Mouse (Mus musculus) forebrain, embryonic 11.5 days (tissue): ENCODE measurements around the gene Isg20l2. TPM values are rescaled to one million over a fixed set of nuclear protein-coding genes. Genes with fewer than 3 reads are reported as not detected.

Experiments used
- ATAC-seq: fragments of 200-750 bp; cut with Nextera tagmentation; replicated peaks from 2 replicates; pipeline ENCODE4 v1.8.0; 2017; ENCODE audit warnings: moderate TSS enrichment; ENCODE audit not compliant: low FRiP score
- DNase-seq: peaks from one replicate; pipeline ENCODE4 v3.0.0-alpha.2; 2017; ENCODE audit warnings: low spot score
- H3K27ac ChIP-seq: fragments of 300-500 bp; sonication (generic); 2 replicates; pipeline ENCODE4 v1.5.1; 2014; ENCODE audit warnings: low read depth, low read length
- H3K27me3 ChIP-seq: fragments of 300-500 bp; sonication (generic); 2 replicates; pipeline ENCODE4 v1.6.1; 2014; ENCODE audit warnings: mild to moderate bottlenecking, low read length, mixed read lengths; ENCODE audit not compliant: control insufficient read depth, insufficient read depth
- H3K36me3 ChIP-seq: fragments of 300-500 bp; sonication (generic); 2 replicates; pipeline ENCODE4 v1.6.1; 2014; ENCODE audit warnings: mild to moderate bottlenecking, low read length, moderate library complexity, mixed read lengths; ENCODE audit not compliant: control insufficient read depth, insufficient read depth
- H3K4me1 ChIP-seq: fragments of 300-500 bp; sonication (generic); replicated peaks from 2 replicates; pipeline ENCODE4 v1.6.1; 2014; ENCODE audit warnings: low read length, mixed read lengths; ENCODE audit not compliant: control insufficient read depth, insufficient read depth
- H3K4me2 ChIP-seq: fragments of 300-500 bp; sonication (generic); 2 replicates; pipeline ENCODE4 v1.6.1; 2014; ENCODE audit warnings: low read depth, mild to moderate bottlenecking, low read length, moderate library complexity, mixed read lengths; ENCODE audit not compliant: severe bottlenecking
- H3K4me3 ChIP-seq: fragments of 300-500 bp; sonication (generic); 2 replicates; pipeline ENCODE4 v1.5.1; 2014; ENCODE audit warnings: low read depth, low read length
- H3K9ac ChIP-seq: fragments of 300-500 bp; sonication (generic); 2 replicates; pipeline ENCODE4 v1.6.1; 2014; ENCODE audit warnings: low read length
- H3K9me3 ChIP-seq: fragments of 300-500 bp; sonication (generic); 2 replicates; pipeline ENCODE4 v1.6.1; 2016; ENCODE audit warnings: low read length, mixed read lengths; ENCODE audit not compliant: control insufficient read depth
- WGBS: fragments of 180-500 bp; shearing (Covaris S2); extraction: QIAGEN DNeasy Blood & Tissue Kit; methylation state at CpG from one replicate; pipeline ENCODE4 v1.1.7; 2014; 5-methylcytosine and 5-hydroxymethylcytosine counted together
- polyA plus RNA-seq: library from polyadenylated mRNA; unstranded; fragments of >200 nt; fragmentation: Nextera tagmentation; extraction: Ambion mirVana; gene quantifications from 2 replicates; pipeline ENCODE4 v1.2.1, GENCODE M21; 2014

Gene Isg20l2
- polyA plus RNA-seq, 1 experiment from 2014 or later, result 73.9 TPM

GRCm38 (mm10) chr3:87981214-87981760, 51.2 kb downstream of the Isg20l2 start:
- 88% methylated on average over 6 of the region's 6 CpGs for WGBS
- Histone ChIP-seq H3K4me1 (peaks cover 47% of the 10 kb centered on the region), H3K36me3 (peaks cover 12% of the 10 kb centered on the region), H3K4me2 (no peak overlapping the region), H3K9me3 (no peaks in the 10 kb centered on the region), H3K27me3 (no peaks in the 10 kb centered on the region), H3K27ac (peak overlapping the region; percentile 88), H3K9ac (no peak overlapping the region), H3K4me3 (no peak overlapping the region)
- ATAC-seq (no peak), DNase-seq (no peak)

- no peak for ATAC-seq
- Histone ChIP-seq H3K4me2 (no peak overlapping the region), H3K9me3 (no peaks in the 10 kb centered on the region), H3K27me3 (no peaks in the 10 kb centered on the region), H3K9ac (peak overlapping the region; percentile 51), H3K36me3 (peaks cover 4% of the 10 kb centered on the region; the same call in 1 of the 2 replicates), H3K4me3 (no peak overlapping the region), H3K4me1 (peaks cover 53% of the 10 kb centered on the region), H3K27ac (peak overlapping the region; percentile 88)
- 34% methylated on average over 12 of the region's 12 CpGs for WGBS
- DNase-seq, result peak; percentile 55
Observed at GRCm38 (mm10) chr3:87981894-87982835, 52.1 kb downstream of the Isg20l2 start.

GRCm38 (mm10) chr3:87982836-87983601, 52.9 kb downstream of the Isg20l2 start:
- DNase-seq, result peak; percentile 80
- 2% methylated on average over 13 of the region's 13 CpGs for WGBS
- H3K4me2 ChIP-seq, result peak overlapping the region; percentile 36

GRCm38 (mm10) chr3:87983627-87984026, 53.5 kb downstream of the Isg20l2 start:
- H3K27ac ChIP-seq, result peak overlapping the region; percentile 88
- peak overlapping the region; percentile 36 for H3K4me2 ChIP-seq
- no peaks in the 10 kb centered on the region for H3K9me3 ChIP-seq
- H3K4me1 ChIP-seq, result peaks cover 60% of the 10 kb centered on the region
- H3K4me3 ChIP-seq, result no peak overlapping the region
- DNase-seq (peak; percentile 54), ATAC-seq (no peak)
- 51% methylated on average over 6 of the region's 6 CpGs for WGBS
- no peaks in the 10 kb centered on the region for H3K36me3 ChIP-seq
- peaks cover 2% of the 10 kb centered on the region; the same call in 1 of the 2 replicates for H3K27me3 ChIP-seq
- H3K9ac ChIP-seq, result peak overlapping the region; percentile 51; the same call in 1 of the 2 replicates

More at GRCm38 (mm10) chr3:87982836-87983601, 52.9 kb downstream of the Isg20l2 start:
- H3K36me3 ChIP-seq, result no peaks in the 10 kb centered on the region
- no peaks in the 10 kb centered on the region for H3K9me3 ChIP-seq
- H3K4me3 ChIP-seq, result no peak overlapping the region
- peak; percentile 37 for ATAC-seq
- peaks cover 55% of the 10 kb centered on the region for H3K4me1 ChIP-seq
- peak overlapping the region; percentile 51 for H3K9ac ChIP-seq
- H3K27me3 ChIP-seq, result no peaks in the 10 kb centered on the region
- peak overlapping the region; percentile 88 for H3K27ac ChIP-seq

- Histone ChIP-seq H3K4me3 (no peak overlapping the region), H3K9ac (peak overlapping the region; percentile 51; the same call in 1 of the 2 replicates), H3K9me3 (no peaks in the 10 kb centered on the region), H3K27ac (no peak overlapping the region; the same call in 1 of the 2 replicates), H3K4me2 (peak overlapping the region; percentile 11; the same call in 1 of the 2 replicates), H3K36me3 (no peaks in the 10 kb centered on the region), H3K27me3 (peaks cover 6% of the 10 kb centered on the region), H3K4me1 (peaks cover 60% of the 10 kb centered on the region)
- DNase-seq (no peak), ATAC-seq (no peak)
- WGBS, result 54% methylated on average over 3 of the region's 3 CpGs
Observed at GRCm38 (mm10) chr3:87984094-87984493, 54.0 kb downstream of the Isg20l2 start.

- H3K36me3 ChIP-seq, result no peaks in the 10 kb centered on the region
- H3K9ac ChIP-seq, result peak overlapping the region; percentile 14; the same call in 1 of the 2 replicates
- no peaks in the 10 kb centered on the region for H3K9me3 ChIP-seq
- H3K4me1 ChIP-seq, result peaks cover 53% of the 10 kb centered on the region
- 44% methylated on average over 12 of the region's 12 CpGs for WGBS
- peak overlapping the region; percentile 55; the same call in 1 of the 2 replicates for H3K27ac ChIP-seq
- H3K4me2 ChIP-seq, result no peak overlapping the region
- peak; percentile 72 for DNase-seq
- no peak for ATAC-seq
- peaks cover 6% of the 10 kb centered on the region for H3K27me3 ChIP-seq
- no peak overlapping the region for H3K4me3 ChIP-seq
Observed at GRCm38 (mm10) chr3:87985505-87986320, 55.6 kb downstream of the Isg20l2 start.

- Histone ChIP-seq H3K27ac (0 out of 2 replicates have a peak overlapping the region, but pooled peaks have one; percentile 8), H3K4me1 (peaks cover 48% of the 10 kb centered on the region), H3K36me3 (no peaks in the 10 kb centered on the region), H3K4me2 (peak overlapping the region; percentile 66), H3K27me3 (peaks cover 6% of the 10 kb centered on the region), H3K9ac (peak overlapping the region; percentile 33; the same call in 1 of the 2 replicates), H3K9me3 (no peaks in the 10 kb centered on the region), H3K4me3 (peak overlapping the region; percentile 25)
- WGBS, result under 1% methylated on average over 17 of the region's 17 CpGs
- ATAC-seq, result peak; percentile 75
- peak; percentile 100 for DNase-seq
Observed at GRCm38 (mm10) chr3:87986868-87987267, 56.8 kb downstream of the Isg20l2 start.
